Mouse (Mus musculus): Measurements from ENCODE around the gene Gpatch3. TPM values are rescaled to one million over a fixed set of nuclear protein-coding genes. Genes with fewer than 3 reads are reported as not detected.

Gene Gpatch3
- 1 to 10 TPM; 7.0 to 7.2 TPM for total RNA-seq (2021)

GRCm38 (mm10) chr4:133574070-133574842, at the start of gene Gpatch3:
Gene Gpatch3, plus strand, starts transcription at chr4:133574745.
- DNase-seq: peak; percentile 87 to 88

DNA sequence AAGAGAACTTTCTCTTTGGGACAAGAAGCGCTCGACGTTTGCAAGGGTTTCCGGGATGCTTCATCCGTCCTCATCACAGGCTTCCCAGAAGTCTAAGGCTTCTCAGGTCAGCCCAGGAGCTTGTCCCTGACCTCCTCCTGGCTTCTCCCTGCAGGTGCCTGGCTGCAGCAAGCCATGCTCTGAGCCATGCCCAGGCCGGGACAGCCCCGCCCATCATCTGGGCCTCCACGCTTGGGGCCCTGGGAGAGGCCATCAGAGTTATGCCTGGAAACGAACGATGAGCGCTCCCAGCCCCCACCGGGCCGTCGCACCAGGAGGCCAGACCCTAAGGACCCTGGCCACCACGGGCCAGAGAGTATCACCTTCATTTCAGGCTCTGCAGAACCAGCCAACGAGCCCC, 46.8 kb upstream of the Gpatch3 start:
- DNase-seq: no peak

DNA sequence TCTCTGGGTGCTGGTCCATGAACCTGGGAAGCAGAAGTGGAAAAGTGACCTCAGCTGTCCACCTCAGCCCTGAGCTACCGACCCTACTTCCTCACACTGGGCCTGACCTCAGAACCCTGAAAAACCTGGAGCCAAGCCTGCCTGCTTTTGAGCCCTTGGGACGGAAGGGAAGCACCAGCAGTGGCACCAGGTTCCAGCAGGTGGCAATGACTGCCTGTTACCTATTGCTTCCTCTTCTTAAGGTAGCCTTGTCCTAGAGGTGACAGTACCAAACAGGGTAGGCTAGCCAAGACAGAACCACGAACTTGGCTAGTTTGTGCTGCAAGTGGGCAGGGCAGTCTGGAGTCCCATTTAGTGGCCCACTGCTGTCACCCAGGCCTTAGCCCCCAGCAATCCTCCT, 41.8 kb upstream of the Gpatch3 start:
- DNase-seq: no peak

DNA sequence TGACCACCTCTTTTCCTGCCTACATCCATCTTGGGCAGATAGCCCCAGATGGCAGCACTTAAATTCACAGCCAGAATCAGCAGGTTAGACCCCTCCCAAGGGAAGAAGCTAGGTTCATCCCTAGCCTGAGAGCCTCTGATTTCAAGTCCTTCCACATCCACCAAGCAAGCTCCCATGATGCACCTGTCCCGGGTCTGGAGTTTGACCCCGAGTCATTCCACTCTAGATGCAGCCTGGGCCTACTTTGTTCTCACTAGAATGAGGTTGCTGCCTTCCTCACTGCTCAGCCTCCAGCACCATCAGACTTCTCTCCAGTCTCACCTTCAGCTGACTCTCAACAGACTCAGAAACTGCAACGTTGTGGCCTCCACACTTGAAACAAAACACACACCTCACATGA, 38.5 kb upstream of the Gpatch3 start:
- no peak for DNase-seq

- no peak for DNase-seq
These were observed 37.9 kb upstream of the Gpatch3 start for GRCm38 (mm10) chr4:133536652-133537051.

GRCm38 (mm10) chr4:133545272-133546231, 29.0 kb upstream of the Gpatch3 start, which contains the start of gene Nudc:
Gene Nudc, minus strand, starts transcription at chr4:133545996.
- peak; percentile 95 to 96 for DNase-seq

DNA sequence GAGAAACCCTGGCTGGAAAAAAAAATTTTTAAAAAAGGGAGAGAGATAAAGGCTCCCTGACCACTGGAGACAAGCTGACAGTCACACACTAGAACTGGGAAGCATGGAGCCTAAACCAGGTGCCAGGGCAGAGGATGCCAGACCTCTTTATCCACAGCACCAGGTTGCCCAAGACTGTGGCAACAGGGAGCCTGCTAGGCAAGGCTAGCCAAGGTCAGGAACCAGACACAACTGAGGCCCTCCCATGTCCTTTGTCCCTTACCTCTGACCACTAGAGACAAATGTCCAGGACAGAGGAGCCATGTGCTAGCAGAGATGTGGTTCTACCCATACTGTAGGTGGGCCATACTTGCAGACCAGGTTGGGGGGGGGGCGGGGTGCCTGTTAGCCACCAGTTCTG, 22.5 kb upstream of the Gpatch3 start:
- no peak for DNase-seq

GRCm38 (mm10) chr4:133552768-133553447, 21.6 kb upstream of the Gpatch3 start, which contains the start of gene Nr0b2:
Gene Nr0b2, plus strand, starts transcription at chr4:133553376.
- DNase-seq: no peak

DNA sequence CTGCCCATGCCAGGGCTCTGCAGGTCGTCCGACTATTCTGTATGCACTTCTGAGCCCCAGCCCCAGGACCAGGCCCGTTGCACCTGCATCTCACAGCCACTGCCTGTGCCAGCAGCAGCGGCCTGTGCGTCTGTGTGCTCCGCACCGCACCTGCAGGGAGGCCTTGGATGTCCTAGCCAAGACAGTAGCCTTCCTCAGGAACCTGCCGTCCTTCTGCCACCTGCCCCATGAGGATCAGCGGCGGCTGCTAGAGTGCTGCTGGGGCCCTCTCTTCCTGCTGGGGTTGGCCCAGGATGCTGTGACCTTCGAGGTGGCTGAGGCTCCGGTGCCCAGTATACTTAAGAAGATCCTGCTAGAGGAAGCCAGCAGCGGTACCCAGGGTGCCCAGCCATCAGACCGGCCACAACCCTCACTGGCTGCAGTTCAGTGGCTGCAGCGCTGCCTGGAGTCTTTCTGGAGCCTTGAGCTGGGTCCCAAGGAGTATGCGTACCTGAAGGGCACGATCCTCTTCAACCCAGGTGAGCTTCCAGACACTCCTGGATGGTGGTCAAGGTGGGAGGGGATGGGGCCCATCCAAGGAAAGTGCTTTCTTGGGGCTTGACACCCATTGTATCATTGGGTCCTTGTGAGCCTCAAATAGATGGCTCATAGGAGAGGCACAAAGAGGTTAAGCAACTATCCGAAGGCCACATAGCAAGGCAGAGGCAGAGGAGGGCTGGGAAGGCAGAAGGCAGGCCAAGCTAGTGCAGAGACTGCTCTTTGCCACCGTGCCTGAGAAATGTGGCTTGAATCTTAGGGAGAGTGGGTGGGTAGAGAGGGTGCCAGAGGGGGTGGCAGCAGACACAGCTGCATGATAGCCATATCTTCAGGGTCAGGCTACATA, 20.9 kb upstream of the Gpatch3 start:
- DNase-seq: no peak

- DNase-seq: no peak
These were observed 17.4 kb upstream of the Gpatch3 start for GRCm38 (mm10) chr4:133557041-133557717.

- DNase-seq: no peak
These were observed 14.7 kb upstream of the Gpatch3 start for GRCm38 (mm10) chr4:133559846-133560245.

DNA sequence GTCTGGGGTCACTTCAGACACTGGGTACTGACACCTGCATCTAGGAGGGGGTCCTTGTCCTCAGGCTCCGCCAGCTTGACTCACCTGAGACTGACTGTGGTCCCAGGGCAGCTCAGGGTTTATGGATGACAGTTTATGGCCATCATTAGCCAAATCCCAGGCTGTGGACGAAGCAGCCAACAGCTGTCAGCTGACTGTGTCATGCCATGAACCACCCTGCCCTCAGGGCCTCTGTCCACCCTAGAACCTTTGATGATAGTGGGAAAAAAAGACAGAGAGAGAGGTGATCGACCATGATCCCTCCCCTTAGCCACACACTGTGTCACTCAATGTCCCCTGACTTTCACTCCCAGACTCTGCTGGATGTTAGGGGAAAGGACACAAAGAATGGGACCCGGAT, 12.9 kb upstream of the Gpatch3 start:
- no peak for DNase-seq

- no peak for DNase-seq
These were observed 11.4 kb upstream of the Gpatch3 start for GRCm38 (mm10) chr4:133563123-133563571.

DNA sequence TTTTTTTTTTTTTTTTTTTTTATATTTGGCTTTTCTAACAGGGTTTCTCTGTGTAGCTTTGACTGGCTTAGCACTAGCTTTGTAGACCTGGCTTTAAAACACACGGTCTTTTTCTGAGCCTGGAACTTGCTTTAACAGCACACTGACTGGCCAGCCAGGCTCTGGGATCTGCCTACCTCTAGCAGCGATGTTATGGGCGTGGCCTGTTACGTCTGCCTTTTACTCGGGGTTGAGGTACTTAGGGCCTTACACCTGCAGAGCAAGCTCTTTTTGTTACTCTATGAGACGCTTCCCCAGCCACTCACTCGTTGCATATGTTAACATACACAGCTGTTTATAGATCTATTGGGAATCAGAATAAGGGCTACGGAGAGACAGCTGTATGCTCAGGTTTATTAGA, 7.3 kb upstream of the Gpatch3 start:
- no peak for DNase-seq

DNA sequence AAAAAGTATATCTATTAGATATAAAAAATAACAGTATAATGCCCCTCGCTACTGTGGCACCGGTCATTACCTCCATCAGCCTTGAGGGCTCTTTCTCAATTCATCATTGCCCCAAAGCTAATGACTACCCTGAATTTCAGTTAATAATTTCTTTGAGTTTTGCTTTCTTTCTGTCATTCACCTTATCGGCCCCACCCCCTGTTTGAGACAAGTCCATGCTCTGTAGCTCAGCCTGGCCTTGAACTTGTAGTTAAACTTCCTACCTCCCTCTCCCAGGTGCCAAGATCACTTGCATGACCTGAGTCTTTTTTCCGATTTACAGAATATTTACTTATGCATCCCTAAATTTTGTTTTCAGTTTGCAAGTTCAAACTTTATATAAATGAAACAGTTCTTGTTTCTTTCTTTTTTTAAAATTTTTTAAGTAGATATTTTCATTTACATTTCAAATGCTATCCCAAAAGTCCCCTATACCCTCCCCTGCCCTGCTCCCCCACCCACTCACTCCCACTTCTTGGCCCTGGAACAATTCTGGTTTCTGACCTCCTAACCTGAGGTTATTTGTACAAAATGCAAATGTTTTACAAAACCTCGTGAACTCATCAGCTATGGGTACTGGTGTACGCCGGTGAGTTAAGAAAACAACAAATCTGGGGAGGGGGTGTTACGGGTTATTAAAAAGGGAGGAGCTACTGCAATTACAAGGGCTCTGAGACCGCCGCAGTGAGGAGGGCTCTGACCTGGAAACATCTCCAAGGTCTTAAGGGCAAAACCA, 5.1 kb upstream of the Gpatch3 start:
- no peak for DNase-seq

DNA sequence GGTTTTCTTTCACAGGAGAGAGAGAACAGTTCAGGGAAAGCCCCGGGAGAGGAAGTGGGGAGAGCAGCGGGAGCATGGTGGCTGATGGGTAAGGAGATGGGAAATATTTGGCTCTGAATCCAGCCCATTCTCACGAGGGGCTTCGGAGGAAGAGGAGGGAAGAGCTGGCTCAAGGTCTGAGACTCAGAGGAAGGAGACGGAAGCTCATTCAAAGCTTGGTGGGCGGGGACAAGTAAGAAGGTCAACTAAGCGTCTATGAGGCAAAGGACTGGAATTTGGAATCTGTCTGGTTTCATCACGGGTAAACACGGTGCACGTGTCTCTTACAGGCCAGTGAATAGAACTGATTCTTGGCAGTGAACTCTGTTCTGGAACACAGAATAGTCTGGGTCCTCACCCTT, 4.5 kb upstream of the Gpatch3 start:
- DNase-seq: no peak

DNA sequence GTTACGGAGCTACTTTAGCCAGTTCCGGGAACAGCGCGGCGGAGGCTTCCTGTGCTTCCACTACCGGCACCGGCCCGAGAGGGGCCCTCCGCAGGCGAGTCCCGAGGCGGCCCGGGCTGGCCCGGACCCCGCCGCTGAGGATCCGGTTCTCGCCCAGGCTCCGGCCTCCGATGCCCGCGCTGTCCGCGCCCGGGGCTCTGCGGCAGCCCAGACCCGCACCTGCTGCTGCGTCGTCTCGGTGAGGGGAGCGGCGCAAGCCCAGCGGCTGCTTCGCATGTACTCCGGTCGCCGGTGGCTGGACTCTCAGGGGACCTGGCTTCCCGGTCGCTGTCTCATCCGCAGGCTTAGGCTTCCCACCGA, 278 bp downstream of the Gpatch3 start:
- DNase-seq: no peak

DNA sequence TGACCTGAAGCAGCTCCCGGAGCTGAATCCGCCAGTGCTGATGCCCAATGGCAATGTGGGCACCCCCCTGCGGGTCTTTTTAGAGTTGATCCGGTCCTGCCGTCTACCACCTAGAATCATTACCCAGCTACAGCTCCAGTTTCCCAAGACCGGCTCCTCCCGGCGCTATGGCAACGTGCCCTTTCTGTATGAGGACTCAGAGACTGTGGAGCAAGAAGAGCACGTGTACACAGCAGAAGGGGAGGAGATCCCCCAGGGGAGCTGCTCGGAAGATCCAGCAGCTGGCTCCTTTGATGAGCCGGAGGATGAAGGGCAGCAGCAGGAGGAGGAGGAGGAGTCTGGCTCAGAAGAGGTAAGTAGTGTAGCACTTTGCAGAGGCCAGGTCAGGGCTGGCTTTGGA, 3.4 kb downstream of the Gpatch3 start:
- no peak for DNase-seq

- DNase-seq: no peak
These were observed 9.1 kb downstream of the Gpatch3 start for GRCm38 (mm10) chr4:133583690-133584058.
